8 mouse cellular contexts compared by ENCODE assay signal in genomic region chr19:44266824-44267498, GRCm38 (mm10). TPM values are rescaled to one million over a fixed set of nuclear protein-coding genes. Genes with fewer than 3 reads are reported as not detected.
DNase-seq lines count a peak whose midpoint lies in the region; ATAC-seq and TF ChIP-seq lines count a peak whose summit lies in the region.

No protein-coding gene starts in this region.

- no peaks in the 10 kb centered on the region for H3K9me3 ChIP-seq in hindbrain, embryonic 16.5 days (ENCODE audit: control insufficient read depth, low read length)

- H3K27me3 ChIP-seq in hindbrain, embryonic 16.5 days (replicated peaks; ENCODE audit: control insufficient read depth, insufficient read depth, low read length) = no peaks in the 10 kb centered on the region

- TF ChIP-seq CTCF in left cerebral cortex, adult 2 months (IDR thresholded peaks at IDR 0.05) = peak; percentile 47

- H3K4me2 ChIP-seq in hindbrain, embryonic 16.5 days (ENCODE audit: low read length) = peak overlapping the region; percentile 82

- intact Hi-C loops in left cerebral cortex, adult 2 months (cut with DNase I) = loop anchor here (1.0 to 2.0 kb wide), 2 partner anchors 18 to 27 kb away; no protein-coding TSS in a partner anchor

- peak; percentile 98 for ATAC-seq in hindbrain, embryonic 16.5 days

- under 1% methylated on average over 42 of the region's 43 CpGs for WGBS in hindbrain, embryonic 16.5 days
- 2% methylated on average over 43 of the region's 43 CpGs for WGBS in macrophage (ENCODE audit: missing documents)

- H3K27ac ChIP-seq in hindbrain, embryonic 16.5 days (ENCODE audit: low read depth, low read length) = peak overlapping the region; percentile 96
- peak overlapping the region; percentile 97 for H3K27ac ChIP-seq in left cerebral cortex, adult 2 months
- peak overlapping the region; percentile 88 for H3K27ac ChIP-seq in macrophage

- DNase-seq in WW6 (ENCODE audit: low read depth, low spot score) = peak; percentile 80
- DNase-seq in cerebellum, postnatal 4 days (ENCODE audit: low spot score in 2 of 2) = peak; percentile 64 to 81
- peak; percentile 76 for DNase-seq in gastrocnemius, adult 18-20 months (ENCODE audit: low spot score)
- DNase-seq in left cerebral cortex, adult 2 months (ENCODE audit: extremely low spot score in 1 of 2, low spot score in 2 of 2) = peak; percentile 86 to 89
- peak; percentile 84 to 89 for DNase-seq in right cerebral cortex, adult 2 months (ENCODE audit: low spot score in 2 of 2)
- DNase-seq in urinary bladder, postnatal 10 days (ENCODE audit: low spot score) = peak; percentile 59

- H3K4me1 ChIP-seq in hindbrain, embryonic 16.5 days (ENCODE audit: control insufficient read depth, insufficient read depth, low read depth, low read length) = peaks cover 4% of the 10 kb centered on the region

- H3K79me2 ChIP-seq in macrophage (ENCODE audit: inconsistent target) = no peaks in the 10 kb centered on the region

- H3K36me3 ChIP-seq in hindbrain, embryonic 16.5 days (ENCODE audit: control insufficient read depth, insufficient read depth, low read length) = no peaks in the 10 kb centered on the region
- H3K36me3 ChIP-seq in macrophage (ENCODE audit: inconsistent target) = no peaks in the 10 kb centered on the region

- peak overlapping the region; percentile 65 for H3K4me3 ChIP-seq in hindbrain, embryonic 16.5 days (ENCODE audit: low read length)
- H3K4me3 ChIP-seq in left cerebral cortex, adult 2 months = peak overlapping the region; percentile 56
- H3K4me3 ChIP-seq in macrophage (ENCODE audit: inconsistent target) = peak overlapping the region; percentile 28

- H3K9ac ChIP-seq in hindbrain, embryonic 16.5 days (ENCODE audit: low read depth, low read length) = peak overlapping the region; percentile 82

RNA-seq across cellular contexts. Expression of gene Scd2, which starts 26.5 kb away (rescaled TPM):
- 1 to 10 TPM; 5.5 to 8.3 TPM for total RNA-seq in gastrocnemius, adult 18-20 months (2021)
- 290 and 322 TPM in 2 replicates for polyA plus RNA-seq in hindbrain, embryonic 16.5 days (2015; fragmentation: Nextera tagmentation; extraction: Ambion mirVana)
- total RNA-seq in left cerebral cortex, adult 2 months (2021) = 100 to 1,000 TPM; 580 to 609 TPM
- total RNA-seq in macrophage (2018; cell fraction: chromatin; rRNA removed) = 100 to 1,000 TPM in 2 of 26 experiments, 10 to 100 TPM in 14, 1 to 10 TPM in 10; 2.2 to 156 (median 19.0) TPM
- 100 to 1,000 TPM; 105 to 368 (median 202) TPM for total RNA-seq in macrophage (2018; cell fraction: cytosol; rRNA removed)
- total RNA-seq in macrophage (2018; cell fraction: nucleus; rRNA removed) = 100 to 1,000 TPM in 21 of 26 experiments, 10 to 100 TPM in 5; 21.2 to 569 (median 200) TPM
- polyA plus RNA-seq in macrophage (2018) = 51.1 to 117 TPM (median 106 TPM) in 3 replicates

Comparison
In these comparisons a context has a peak if more than half of its experiments do, and no peak if none do; other contexts are left out.
1. Peak in every context shown above with its lines: DNase-seq, ATAC-seq, H3K4me3 ChIP-seq and H3K27ac ChIP-seq.
2. RNA of gene Scd2, which starts 26.5 kb away (total RNA-seq): 580 to 609 TPM in left cerebral cortex, adult 2 months; 5.5 to 8.3 TPM in gastrocnemius, adult 18-20 months; every median in the first group is over 10 times any median in the second.